Mouse (Mus musculus) stomach, postnatal 0 days (tissue): ENCODE measurements around the gene Kazn.

ENCODE experiments used
- CTCF ChIP-seq: IDR thresholded peaks from 2 replicates; pipeline ENCODE4 v1.5.1; 2016; ENCODE audit warnings: antibody characterized with exemption, low read depth, mild to moderate bottlenecking, moderate library complexity
- EP300 ChIP-seq: optimal IDR thresholded peaks from 2 replicates; pipeline ENCODE3; 2016; ENCODE audit warnings: antibody characterized with exemption

- TF ChIP-seq CTCF (no peak), EP300 (no peak)
Measured at GRCm38 (mm10) chr4:142246698-142247097, 7.5 kb upstream of the Kazn start.
